Mouse (Mus musculus): ENCODE measurements around the gene Bglap3. TPM values are rescaled to one million over a fixed set of nuclear protein-coding genes. Genes with fewer than 3 reads are reported as not detected.

The Bglap3 gene
- total and polyA plus RNA-seq, 3 experiments = not detected

DNA sequence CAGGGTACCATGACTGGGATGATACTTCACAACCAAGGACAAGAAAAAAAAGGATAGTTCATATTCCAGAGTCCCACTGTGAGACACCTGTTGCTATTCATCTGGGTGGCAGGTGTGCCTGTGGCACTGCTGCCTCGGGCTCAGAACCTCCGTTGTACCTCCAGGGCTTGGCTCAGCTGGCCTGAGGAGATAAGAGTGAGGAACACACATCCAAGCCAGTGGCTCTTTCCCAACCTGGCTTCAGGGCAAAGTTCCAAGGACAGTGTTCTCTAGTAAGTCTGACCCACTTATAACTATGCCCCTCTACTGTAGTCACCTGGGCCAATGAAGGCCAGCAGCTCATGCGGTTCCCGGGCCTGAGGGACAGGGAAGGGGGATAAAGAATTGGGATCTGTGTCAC, 39.1 kb upstream of the Bglap3 start:
- DNase-seq = peak in 1 of 2 experiments; percentile 45
- H3K4me1 ChIP-seq (ENCODE audit: control insufficient read depth, insufficient read depth, low read length) = peaks cover 2% of the 10 kb centered on the region; the same call in 1 of the 2 replicates
- H3K79me2 ChIP-seq (replicated peaks; ENCODE audit: control insufficient read depth, insufficient read depth, low read length) = no peaks in the 10 kb centered on the region
- WGBS = 70% methylated on average over 4 of the region's 4 CpGs
- H3K27ac ChIP-seq = no peak overlapping the region
- intact Hi-C loops (cut with DNase I) = loop anchor here (1.0 kb wide), 1 partner anchor 13 kb away; no protein-coding TSS in a partner anchor
- no peaks in the 10 kb centered on the region for H3K27me3 ChIP-seq (ENCODE audit: control insufficient read depth, insufficient read depth, low read length)
- TF ChIP-seq EP300 (IDR thresholded peaks at IDR 0.05; ENCODE audit: insufficient read depth, low read depth, low read length) (0 out of 2 replicates have a peak, but pooled peaks have one; percentile 32), CTCF (IDR thresholded peaks at IDR 0.05) (no peak)
- H3K36me3 ChIP-seq (ENCODE audit: control insufficient read depth, insufficient read depth, low read length) = no peaks in the 10 kb centered on the region
- no peak overlapping the region for H3K9ac ChIP-seq (ENCODE audit: low read depth, low read length)
- H3K4me3 ChIP-seq = no peak overlapping the region

DNA sequence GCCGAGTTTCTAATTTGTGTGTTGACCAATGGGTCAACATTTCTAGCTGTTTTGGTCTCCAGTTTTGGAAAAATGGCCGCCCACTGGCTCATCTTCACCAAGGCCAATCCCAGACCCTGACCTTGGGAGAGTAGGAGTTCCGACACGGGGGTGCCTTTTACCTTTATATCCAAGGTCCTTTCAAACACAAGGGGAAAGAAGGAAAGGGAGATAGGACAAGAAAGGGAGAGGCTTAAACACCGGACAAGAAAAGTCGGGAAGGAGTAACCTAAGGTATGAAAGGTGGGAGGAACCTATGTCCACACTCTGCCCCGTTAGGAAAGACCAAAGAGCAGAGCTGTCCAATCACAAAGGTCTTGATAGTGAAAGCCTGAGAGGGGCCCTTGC, 38.1 kb upstream of the Bglap3 start:
- intact Hi-C loops (cut with DNase I) = loop anchor here (1.0 kb wide), 1 partner anchor 14 kb away; no protein-coding TSS in a partner anchor
- WGBS = 26% methylated on average over 7 of the region's 7 CpGs

GRCm38 (mm10) chr3:88409741-88410644, 37.5 kb upstream of the Bglap3 start, which contains the start of gene Pmf1:
Pmf1 (minus strand) TSS chr3:88410331.
- intact Hi-C loops (cut with DNase I) = no loop called here
- Histone ChIP-seq H3K36me3 (ENCODE audit: control insufficient read depth, insufficient read depth, low read length) (no peaks in the 10 kb centered on the region), H3K9ac (ENCODE audit: low read depth, low read length) (peak within 1 kb of the TSS; percentile 74), H3K27me3 (ENCODE audit: control insufficient read depth, insufficient read depth, low read length) (no peaks in the 10 kb centered on the region), H3K27ac (peak within 1 kb of the TSS; percentile 95), H3K79me2 (replicated peaks; ENCODE audit: control insufficient read depth, insufficient read depth, low read length) (no peaks in the 10 kb centered on the region), H3K4me1 (ENCODE audit: control insufficient read depth, insufficient read depth, low read length) (peaks cover 2% of the 10 kb centered on the region; the same call in 1 of the 2 replicates), H3K4me3 (peak within 1 kb of the TSS; percentile 86)
- 0 out of 2 replicates have a peak, but pooled peaks have one; percentile 8 for TF ChIP-seq CTCF (IDR thresholded peaks at IDR 0.05)
- TF ChIP-seq EP300 (IDR thresholded peaks at IDR 0.05; ENCODE audit: insufficient read depth, low read depth, low read length) = 0 out of 2 replicates have a peak, but pooled peaks have one; percentile 24
- peak; percentile 96 for TF ChIP-seq POLR2A (IDR thresholded peaks at IDR 0.05; ENCODE audit: insufficient read depth, low read depth, low read length)
- under 1% methylated on average over 54 of the region's 54 CpGs for WGBS
- peak; percentile 95 to 97 for DNase-seq

More for the DNA sequence above, 38.1 kb upstream of the Bglap3 start:
- peak overlapping the region; percentile 86 for H3K4me3 ChIP-seq
- H3K27ac ChIP-seq = peak overlapping the region; percentile 95
- no peaks in the 10 kb centered on the region for H3K36me3 ChIP-seq (ENCODE audit: control insufficient read depth, insufficient read depth, low read length)
- no peaks in the 10 kb centered on the region for H3K27me3 ChIP-seq (ENCODE audit: control insufficient read depth, insufficient read depth, low read length)
- DNase-seq = peak in 1 of 2 experiments; percentile 43
- H3K4me1 ChIP-seq (ENCODE audit: control insufficient read depth, insufficient read depth, low read length) = peaks cover 2% of the 10 kb centered on the region; the same call in 1 of the 2 replicates
- no peaks in the 10 kb centered on the region for H3K79me2 ChIP-seq (replicated peaks; ENCODE audit: control insufficient read depth, insufficient read depth, low read length)
- no peak for TF ChIP-seq EP300 (IDR thresholded peaks at IDR 0.05; ENCODE audit: insufficient read depth, low read depth, low read length)
- no peak for TF ChIP-seq POLR2A (IDR thresholded peaks at IDR 0.05; ENCODE audit: insufficient read depth, low read depth, low read length)
- no peak for TF ChIP-seq CTCF (IDR thresholded peaks at IDR 0.05)
- H3K9ac ChIP-seq (ENCODE audit: low read depth, low read length) = peak overlapping the region; percentile 46

- WGBS = 46% methylated on average over 5 of the region's 5 CpGs
- no peak overlapping the region for H3K4me3 ChIP-seq
- H3K27me3 ChIP-seq (ENCODE audit: control insufficient read depth, insufficient read depth, low read length) = no peaks in the 10 kb centered on the region
- H3K27ac ChIP-seq = no peak overlapping the region
- peaks cover 2% of the 10 kb centered on the region; the same call in 1 of the 2 replicates for H3K4me1 ChIP-seq (ENCODE audit: control insufficient read depth, insufficient read depth, low read length)
- no peak overlapping the region for H3K9ac ChIP-seq (ENCODE audit: low read depth, low read length)
- H3K79me2 ChIP-seq (replicated peaks; ENCODE audit: control insufficient read depth, insufficient read depth, low read length) = no peaks in the 10 kb centered on the region
- intact Hi-C loops (cut with DNase I) = no loop called here
- DNase-seq = no peak
- TF ChIP-seq CTCF (IDR thresholded peaks at IDR 0.05) = no peak
- TF ChIP-seq EP300 (IDR thresholded peaks at IDR 0.05; ENCODE audit: insufficient read depth, low read depth, low read length) = no peak
- no peak for TF ChIP-seq POLR2A (IDR thresholded peaks at IDR 0.05; ENCODE audit: insufficient read depth, low read depth, low read length)
- H3K36me3 ChIP-seq (ENCODE audit: control insufficient read depth, insufficient read depth, low read length) = no peaks in the 10 kb centered on the region
These were observed 36.4 kb upstream of the Bglap3 start for GRCm38 (mm10) chr3:88408953-88409352.

DNA sequence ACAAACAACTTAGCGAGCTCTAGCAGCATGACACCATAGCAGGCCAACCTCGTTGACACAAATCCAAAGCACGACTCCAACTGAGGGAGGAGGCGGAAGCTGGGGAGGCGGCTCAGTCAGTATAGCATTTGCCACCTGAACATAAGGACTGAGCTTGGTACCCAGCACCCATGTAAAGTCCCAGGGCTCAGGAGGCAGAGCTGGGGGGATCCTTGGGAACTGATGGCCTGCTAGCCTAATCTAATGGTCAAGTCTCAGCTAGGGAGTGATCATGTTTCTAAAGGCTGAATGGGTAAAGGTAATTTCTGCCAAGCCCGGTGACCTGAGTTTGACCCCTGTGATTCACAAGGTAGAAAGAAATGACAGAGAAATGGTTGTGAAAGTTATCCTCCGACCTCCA, 35.0 kb upstream of the Bglap3 start:
- WGBS = 58% methylated on average over 7 of the region's 7 CpGs
- no peaks in the 10 kb centered on the region for H3K36me3 ChIP-seq (ENCODE audit: control insufficient read depth, insufficient read depth, low read length)
- H3K4me1 ChIP-seq (ENCODE audit: control insufficient read depth, insufficient read depth, low read length) = peaks cover 2% of the 10 kb centered on the region; the same call in 1 of the 2 replicates
- no peaks in the 10 kb centered on the region for H3K27me3 ChIP-seq (ENCODE audit: control insufficient read depth, insufficient read depth, low read length)
- no peak for DNase-seq
- no peak overlapping the region for H3K27ac ChIP-seq
- no peak overlapping the region for H3K9ac ChIP-seq (ENCODE audit: low read depth, low read length)
- intact Hi-C loops (cut with DNase I) = loop anchor here (1.0 to 2.0 kb wide), 2 partner anchors 60 to 119 kb away; no protein-coding TSS in a partner anchor
- no peaks in the 10 kb centered on the region for H3K79me2 ChIP-seq (replicated peaks; ENCODE audit: control insufficient read depth, insufficient read depth, low read length)
- no peak overlapping the region for H3K4me3 ChIP-seq
- no peak for TF ChIP-seq EP300 (IDR thresholded peaks at IDR 0.05; ENCODE audit: insufficient read depth, low read depth, low read length)
- no peak for TF ChIP-seq POLR2A (IDR thresholded peaks at IDR 0.05; ENCODE audit: insufficient read depth, low read depth, low read length)
- no peak for TF ChIP-seq CTCF (IDR thresholded peaks at IDR 0.05)

Data from heart, adult 2 months (tissue).